Mouse (Mus musculus): Measurements from ENCODE around the gene Zbtb20.

Gene Zbtb20

GRCm38 (mm10) chr16:43396849-43397628 is 521.4 kb downstream of the Zbtb20 start:
- DNase-seq (ENCODE audit: low spot score in 2 of 2), result no peak

GRCm38 (mm10) chr16:43397629-43398323 is 522.1 kb downstream of the Zbtb20 start:
- no peak for DNase-seq (ENCODE audit: low spot score in 2 of 2)

- DNase-seq (ENCODE audit: low spot score in 2 of 2), result no peak
Measured at GRCm38 (mm10) chr16:43399428-43399827, 523.7 kb downstream of the Zbtb20 start.

GRCm38 (mm10) chr16:43400046-43400445 is 524.4 kb downstream of the Zbtb20 start:
- no peak for DNase-seq (ENCODE audit: low spot score in 2 of 2)

GRCm38 (mm10) chr16:43400949-43401348 is 525.3 kb downstream of the Zbtb20 start:
- DNase-seq (ENCODE audit: low spot score in 2 of 2), result no peak

GRCm38 (mm10) chr16:43402888-43403287 is 527.2 kb downstream of the Zbtb20 start:
- no peak for DNase-seq (ENCODE audit: low spot score in 2 of 2)

GRCm38 (mm10) chr16:43405089-43405488 is 529.4 kb downstream of the Zbtb20 start:
- no peak for DNase-seq (ENCODE audit: low spot score in 2 of 2)

GRCm38 (mm10) chr16:43407594-43408142 is 532.0 kb downstream of the Zbtb20 start:
- no peak for DNase-seq (ENCODE audit: low spot score in 2 of 2)

- DNase-seq (ENCODE audit: low spot score in 2 of 2), result no peak
Measured at GRCm38 (mm10) chr16:43408622-43409021, 532.9 kb downstream of the Zbtb20 start.

- DNase-seq (ENCODE audit: low spot score in 2 of 2), result no peak
Measured at GRCm38 (mm10) chr16:43409108-43409909, 533.6 kb downstream of the Zbtb20 start.

- no peak for DNase-seq (ENCODE audit: low spot score in 2 of 2)
Measured at GRCm38 (mm10) chr16:43409910-43410612, 534.4 kb downstream of the Zbtb20 start.

- DNase-seq (ENCODE audit: low spot score in 2 of 2), result no peak
Measured at GRCm38 (mm10) chr16:43410613-43410974, 534.9 kb downstream of the Zbtb20 start.

GRCm38 (mm10) chr16:43415864-43416263 is 540.2 kb downstream of the Zbtb20 start:
- DNase-seq (ENCODE audit: low spot score in 2 of 2), result no peak

- DNase-seq (ENCODE audit: low spot score in 2 of 2), result no peak
Measured at GRCm38 (mm10) chr16:43419923-43420322, 544.2 kb downstream of the Zbtb20 start.

GRCm38 (mm10) chr16:43428955-43429354 is 553.3 kb downstream of the Zbtb20 start:
- DNase-seq (ENCODE audit: low spot score in 2 of 2), result no peak

- no peak for DNase-seq (ENCODE audit: low spot score in 2 of 2)
Measured at GRCm38 (mm10) chr16:43430030-43430429, 554.3 kb downstream of the Zbtb20 start.

GRCm38 (mm10) chr16:43431514-43432371 is 556.1 kb downstream of the Zbtb20 start:
- DNase-seq (ENCODE audit: low spot score in 2 of 2), result no peak

- no peak for DNase-seq (ENCODE audit: low spot score in 2 of 2)
Measured at GRCm38 (mm10) chr16:43434941-43435340, 559.3 kb downstream of the Zbtb20 start.

GRCm38 (mm10) chr16:43438878-43439371 is 563.2 kb downstream of the Zbtb20 start:
- no peak for DNase-seq (ENCODE audit: low spot score in 2 of 2)

- no peak for DNase-seq (ENCODE audit: low spot score in 2 of 2)
Measured at GRCm38 (mm10) chr16:43441392-43441791, 565.7 kb downstream of the Zbtb20 start.
